ENCODE assay signal across 20 mouse cellular contexts in the genomic region with DNA sequence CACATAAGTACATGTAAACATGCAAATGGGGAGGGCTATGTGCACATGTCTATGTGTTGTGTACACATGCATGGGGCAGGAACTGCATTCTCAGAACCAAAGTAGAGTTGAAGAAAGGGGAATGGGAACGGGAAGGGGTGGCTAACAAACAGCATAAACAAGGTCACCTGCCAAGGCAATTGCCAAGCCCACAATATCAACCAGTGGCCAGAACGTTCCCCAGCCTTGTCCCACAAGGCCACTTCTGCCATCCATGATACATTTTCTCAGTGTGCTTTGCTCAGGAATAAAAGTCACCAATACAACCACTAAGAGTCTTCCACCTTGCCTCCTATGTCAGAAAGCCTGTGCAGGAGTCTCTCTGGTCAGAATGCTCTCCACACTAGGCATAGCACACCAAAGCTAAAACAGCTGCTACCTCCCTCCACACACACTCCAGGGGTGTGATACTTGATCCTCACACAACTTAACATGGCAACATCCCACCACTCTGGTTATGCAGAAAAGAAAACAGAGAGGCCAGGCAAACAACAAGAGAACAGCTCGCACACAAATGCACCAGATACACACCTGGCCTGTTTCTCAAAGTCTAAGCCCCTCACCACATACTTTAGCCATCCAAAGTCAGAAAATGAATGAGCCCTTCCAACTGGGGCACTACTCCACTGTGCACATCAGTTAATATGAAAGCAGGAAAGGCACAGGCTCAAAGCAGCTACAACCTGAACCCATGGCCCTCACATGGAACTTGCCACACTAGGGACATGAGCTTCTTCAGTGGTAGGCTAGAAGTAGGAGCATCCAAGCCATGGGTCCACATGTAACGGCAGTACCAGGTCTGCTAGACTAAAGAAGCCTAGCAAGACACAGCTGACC. TPM values are rescaled to one million over a fixed set of nuclear protein-coding genes. Genes with fewer than 3 reads are reported as not detected.
DNase-seq lines count a peak whose midpoint lies in the region; TF ChIP-seq lines count a peak whose summit lies in the region.
"Had no signal": no experiment of that assay in that cellular context is flagged by ENCODE, and none has a peak within 500 bp of the region (broad histone marks: within the 10 kb centered on the region; RNA-seq: fewer than 3 reads in every experiment).

No protein-coding gene starts in this region.

- H3K27me3 ChIP-seq in myocyte (ENCODE audit: control insufficient read depth, insufficient read depth, insufficient read length) = no peaks in the 10 kb centered on the region
- H3K27me3 ChIP-seq: CH12.LX; forebrain, embryonic 13.5 days; hindbrain, embryonic 13.5 days; Patski had no signal

- no peak for TF ChIP-seq POLR2A in myocyte (IDR thresholded peaks at IDR 0.05; ENCODE audit: insufficient read length, low read depth)

- H3K79me2 ChIP-seq in myocyte (ENCODE audit: control insufficient read depth, insufficient read depth) = peaks cover 100% of the 10 kb centered on the region

- H3K36me3 ChIP-seq in myocyte (ENCODE audit: control insufficient read depth, insufficient read depth) = no peaks in the 10 kb centered on the region
- H3K36me3 ChIP-seq: forebrain, embryonic 10.5 days; hindbrain, embryonic 10.5 days; hindbrain, embryonic 13.5 days had no signal

- peak; percentile 73 for DNase-seq in adrenal gland, adult 2 months
- no peak for DNase-seq in adrenal gland, postnatal 25 days
- DNase-seq in ovary, adult 18-20 months (ENCODE audit: low spot score) = peak; percentile 24
- DNase-seq in ovary, postnatal 10 days (ENCODE audit: low spot score) = no peak
- no peak for DNase-seq in spleen, adult 12 weeks (ENCODE audit: low spot score)
- DNase-seq: B cell, adult 2 months; cerebellum, adult 18-20 months; cerebellum, adult 9-10 months; cerebellum, postnatal 14 days; gastrocnemius, postnatal 10 days; gastrocnemius, postnatal 36 days; kidney, adult 18-20 months had no signal

- no peak overlapping the region for H3K4me3 ChIP-seq in myocyte
- H3K4me3 ChIP-seq: forebrain, embryonic 10.5 days; forebrain, embryonic 13.5 days; hindbrain, embryonic 10.5 days; hindbrain, embryonic 13.5 days had no signal

- H3K4me2 ChIP-seq in myocyte (ENCODE audit: low read depth) = no peak overlapping the region
- H3K4me2 ChIP-seq: forebrain, embryonic 13.5 days; heart, embryonic 11.5 days; hindbrain, embryonic 13.5 days had no signal

- no peak overlapping the region for H3ac ChIP-seq in myocyte (ENCODE audit: control insufficient read depth, insufficient read length)

TF ChIP-seq in myocyte, 11 proteins besides CTCF, POLR2A, EP300 and RAD21:
- no peak for TF ChIP-seq REST (IDR thresholded peaks at IDR 0.05; ENCODE audit: insufficient read depth, insufficient read length)
- TF ChIP-seq MYOG (IDR thresholded peaks at IDR 0.05; ENCODE audit: control insufficient read depth in 1 of 3, insufficient read depth in 1 of 3, insufficient read length in 2 of 3, low read depth in 2 of 3) = peak in 2 of 3 experiments; percentile 10 to 35
- no peak for TF ChIP-seq TCF3 (IDR thresholded peaks at IDR 0.05; ENCODE audit: insufficient read length, low read depth)
- TF ChIP-seq MAX (IDR thresholded peaks at IDR 0.05; ENCODE audit: low read depth) = no peak
- TF ChIP-seq SRF (IDR thresholded peaks at IDR 0.05; ENCODE audit: control insufficient read depth, insufficient read length, low read depth) = no peak
- no peak for TF ChIP-seq USF1 (IDR thresholded peaks at IDR 0.05; ENCODE audit: low read depth)
- no peak for TF ChIP-seq POLR2AphosphoS2 (IDR thresholded peaks at IDR 0.05; ENCODE audit: insufficient read length, low read depth)
- no peak for TF ChIP-seq E2F4 (IDR thresholded peaks at IDR 0.05; ENCODE audit: insufficient read depth)
- TF ChIP-seq MYOD1 (IDR thresholded peaks at IDR 0.05; ENCODE audit: control insufficient read depth in 1 of 3, insufficient read length in 2 of 3, low read depth in 2 of 3) = peak in 2 of 3 experiments; percentile 49 to 51
- no peak for TF ChIP-seq TCF12 (IDR thresholded peaks at IDR 0.05; ENCODE audit: insufficient read depth, poor library complexity, severe bottlenecking)
- TF ChIP-seq CEBPB (IDR thresholded peaks at IDR 0.05; ENCODE audit: insufficient read depth, poor library complexity, severe bottlenecking) = no peak

RNA-seq across cellular contexts. Expression of a gene that starts 26.4 kb away (rescaled TPM):
- total RNA-seq in adrenal gland, adult 2 months (2021) = 10 to 100 TPM; 57.4 to 90.9 TPM
- 55.5 and 81.4 TPM in 2 replicates for polyA plus RNA-seq in adrenal gland, adult 2 months (2012; rRNA removed)
- 89.4 and 137 TPM in 2 replicates for total RNA-seq in adrenal gland, postnatal 25 days (2021)
- 21.2 TPM for polyA plus RNA-seq in myocyte (2012; fragmentation: generic; extraction: Trizol)

Comparison
In these comparisons a context has a peak if more than half of its experiments do, and no peak if none do; other contexts are left out.
1. DNase-seq: peak in adrenal gland, adult 2 months (single experiment) and ovary, adult 18-20 months (single experiment); none in adrenal gland, postnatal 25 days (single experiment), ovary, postnatal 10 days (single experiment) and spleen, adult 12 weeks (single experiment).